Mouse (Mus musculus) brain, embryonic 14.5 days (tissue): Measurements from ENCODE around the gene Nde1.

Source experiments
- CTCF ChIP-seq: fragments of 200-500 bp; IDR thresholded peaks from 2 replicates; pipeline ENCODE4 v1.5.1; 2012; ENCODE audit warnings: inconsistent platforms, mild to moderate bottlenecking, moderate library complexity, borderline replicate concordance; ENCODE audit not compliant: insufficient read depth, insufficient read length; ENCODE audit errors: extremely low read depth
- POLR2A ChIP-seq: fragments of 200-500 bp; IDR thresholded peaks from 2 replicates; pipeline ENCODE4 v1.6.1; 2012; ENCODE audit warnings: mild to moderate bottlenecking, inconsistent platforms, borderline replicate concordance; ENCODE audit not compliant: poor library complexity, insufficient read depth, insufficient read length, severe bottlenecking; ENCODE audit errors: extremely low read depth

- TF ChIP-seq CTCF, result no peak
- TF ChIP-seq POLR2A, result no peak
Observed at GRCm38 (mm10) chr16:14215156-14215555, 52.1 kb downstream of the Nde1 start.
